Mouse (Mus musculus) brain, embryonic 18.5 days (tissue): Measurements from ENCODE around the gene Ap5s1.
"Not testable (repeated sequence)": the region's sequence is repeated elsewhere in the genome, so short reads cannot be mapped to it uniquely, and the experiment has no call there.

ENCODE experiments used
- DNase-seq: peaks from one replicate; pipeline ENCODE4 v3.0.0-alpha.2; 2012; ENCODE audit warnings: low read depth, low spot score

Gene Ap5s1

GRCm38 (mm10) chr2:131221853-131222515 is 15.1 kb downstream of the Ap5s1 start:
- no peak for DNase-seq

DNA sequence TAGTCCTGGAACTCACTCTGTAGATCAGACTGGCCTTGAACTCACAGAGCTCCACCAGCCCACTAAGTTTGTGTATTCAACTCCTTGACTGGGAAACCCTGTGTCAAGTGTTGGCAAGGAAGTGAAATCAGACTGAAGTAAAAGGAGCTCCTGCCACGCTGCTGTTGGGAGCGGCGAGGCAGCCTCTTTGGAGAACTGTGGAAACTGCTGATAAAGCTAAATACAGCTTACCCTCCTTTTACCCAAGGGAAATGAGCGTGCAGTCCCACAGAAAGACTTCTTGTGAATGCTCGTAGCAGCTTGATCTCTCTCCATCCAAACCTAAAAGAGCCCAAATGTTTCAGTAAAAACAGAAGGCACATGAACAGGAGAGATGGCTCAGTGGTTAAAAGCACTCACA is 15.7 kb downstream of the Ap5s1 start:
- DNase-seq: no peak

DNA sequence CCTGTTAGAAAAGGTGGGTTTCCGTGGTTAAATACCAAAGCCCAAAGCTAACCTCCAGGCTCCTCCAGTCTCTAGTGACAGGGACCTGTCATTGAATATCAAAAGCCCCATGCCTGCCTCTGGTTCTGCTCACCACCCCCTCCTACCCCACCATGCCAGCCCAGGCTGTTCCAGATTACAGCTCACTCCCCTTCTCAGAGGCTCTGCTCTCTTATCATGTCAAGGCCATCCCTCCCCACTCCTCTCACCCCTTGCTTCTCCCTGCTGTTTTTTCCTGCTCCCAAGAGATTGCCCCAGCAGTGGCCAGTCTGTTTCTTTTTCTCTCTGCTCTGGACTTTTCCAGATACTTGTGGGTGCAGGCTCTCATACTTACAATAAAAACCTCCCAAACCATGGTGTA is 16.7 kb downstream of the Ap5s1 start:
- DNase-seq: no peak

DNA sequence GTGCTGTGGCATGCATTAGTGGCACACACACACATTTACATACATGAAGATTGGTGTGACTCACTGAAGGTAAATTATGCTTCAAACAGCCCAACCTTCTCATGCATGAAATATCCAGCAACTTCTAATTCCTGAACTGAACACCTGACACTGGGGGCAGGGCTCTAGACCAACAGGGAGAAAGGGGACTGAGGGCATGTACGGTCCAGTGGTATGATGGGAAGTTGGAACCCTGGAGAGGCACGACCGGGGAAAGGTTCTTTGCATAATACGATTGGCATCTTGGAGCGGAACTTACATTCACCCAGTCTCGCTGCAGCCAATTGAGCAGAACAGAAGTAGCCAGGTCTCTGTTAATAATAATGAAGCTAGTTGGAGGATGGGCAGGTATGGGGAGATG is 18.3 kb downstream of the Ap5s1 start:
- DNase-seq: no peak

- DNase-seq: not testable (repeated sequence)
These were observed 19.8 kb downstream of the Ap5s1 start for GRCm38 (mm10) chr2:131226669-131227068.

- no peak for DNase-seq
These were observed 20.4 kb downstream of the Ap5s1 start for GRCm38 (mm10) chr2:131227243-131227642.

DNA sequence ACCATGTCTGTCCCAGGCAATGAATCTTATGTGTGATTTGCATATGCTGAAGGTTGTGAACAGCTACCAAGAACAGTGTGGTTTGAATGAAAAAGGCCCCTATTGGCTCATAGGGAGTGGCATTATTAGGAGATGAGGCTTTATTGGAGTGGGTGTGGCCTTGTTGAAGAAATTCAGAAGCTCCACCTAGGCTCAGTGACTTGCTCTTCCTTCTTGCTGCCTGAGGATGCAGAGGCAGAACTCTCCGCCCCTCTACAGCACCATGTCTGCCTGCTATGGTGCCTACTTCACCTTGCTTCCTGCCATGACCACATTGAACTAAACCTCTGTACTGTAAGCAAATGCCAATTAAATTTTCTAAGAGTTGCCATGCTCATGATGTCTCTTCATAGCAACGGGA is 25.7 kb downstream of the Ap5s1 start:
- DNase-seq: no peak

- peak; percentile 78 for DNase-seq
These were observed 26.6 kb downstream of the Ap5s1 start, which contains the start of gene Mavs for GRCm38 (mm10) chr2:131233307-131234126. Mavs (plus strand) TSS chr2:131234063.

DNA sequence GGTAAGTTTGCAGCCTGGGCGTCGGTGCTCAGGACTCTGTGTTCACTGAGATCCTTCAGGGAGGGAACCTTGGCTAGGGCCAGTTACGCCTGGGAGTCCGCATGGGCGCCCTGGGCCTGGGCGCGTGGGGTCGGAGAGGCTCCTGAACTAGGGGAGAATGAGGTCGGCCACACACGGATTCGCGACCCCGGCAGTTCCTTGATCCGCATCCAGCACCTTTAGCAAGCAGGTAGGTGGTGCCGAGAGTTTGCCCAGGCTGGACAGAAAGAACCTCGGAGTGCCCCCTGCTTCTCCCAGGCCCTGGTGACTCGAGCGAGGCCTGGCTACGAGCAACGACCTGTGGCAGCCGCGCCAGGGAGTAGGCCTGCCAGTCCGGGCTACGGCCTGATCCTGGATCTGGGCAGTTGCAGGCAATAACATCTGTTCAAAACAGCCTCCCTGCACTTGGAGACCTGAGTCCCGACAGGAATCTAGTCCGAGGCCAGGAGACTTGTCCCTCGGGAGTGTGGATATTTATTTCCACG is 27.3 kb downstream of the Ap5s1 start:
- DNase-seq: no peak

DNA sequence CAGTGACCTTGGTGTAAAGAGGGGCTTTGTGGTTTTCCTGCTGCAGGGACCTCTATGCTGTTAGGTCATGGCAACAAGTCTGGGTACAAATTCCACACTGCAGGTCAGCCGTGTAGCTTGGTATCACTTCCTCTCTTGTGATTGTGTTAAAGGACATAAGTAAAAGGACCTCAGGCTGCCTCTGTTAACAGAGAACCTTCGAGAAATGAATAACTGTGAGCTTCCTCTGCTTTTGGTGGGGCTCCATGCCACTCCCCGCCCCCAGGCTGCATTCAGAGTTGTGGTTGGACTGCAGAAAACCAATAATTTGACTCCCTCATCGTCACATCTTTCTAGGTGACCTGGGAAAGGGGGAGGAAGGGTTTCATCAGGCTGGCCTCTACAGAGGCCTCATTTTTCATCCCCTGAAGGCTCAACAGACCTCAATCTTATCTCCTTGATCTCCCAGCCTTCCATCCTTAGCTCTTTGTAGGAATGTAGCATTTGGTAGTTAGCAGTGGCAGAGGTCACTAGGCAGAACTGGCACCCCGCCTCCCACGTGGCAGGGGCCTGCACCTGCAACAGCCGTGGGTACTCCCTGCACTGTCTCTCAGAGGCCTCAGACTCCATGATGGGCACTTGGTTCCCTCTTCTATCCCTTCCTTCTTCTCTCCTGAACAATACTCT is 28.2 kb downstream of the Ap5s1 start:
- no peak for DNase-seq

DNA sequence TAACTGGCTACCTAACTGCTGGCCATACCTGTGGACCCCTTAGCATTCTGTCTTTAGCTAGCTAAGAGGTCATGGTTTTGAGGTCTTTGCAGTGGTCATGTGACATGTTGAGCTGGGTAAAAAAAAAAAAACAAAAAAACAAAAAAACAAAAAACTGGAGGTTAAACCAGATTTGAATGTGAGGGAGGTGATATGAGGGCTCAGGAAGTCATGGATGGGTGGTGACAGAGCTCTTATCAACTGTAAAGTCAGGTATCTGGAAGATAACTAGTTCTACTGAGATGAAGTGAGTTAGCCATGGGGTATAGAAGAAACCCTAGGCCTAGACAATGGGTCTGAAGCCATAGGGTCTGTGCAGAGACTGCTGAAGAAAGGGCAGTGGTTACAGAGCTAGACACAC is 35.3 kb downstream of the Ap5s1 start:
- no peak for DNase-seq

GRCm38 (mm10) chr2:131242929-131243328 is 36.1 kb downstream of the Ap5s1 start:
- no peak for DNase-seq

GRCm38 (mm10) chr2:131253681-131254328 is 46.9 kb downstream of the Ap5s1 start:
- DNase-seq: no peak

GRCm38 (mm10) chr2:131254329-131254713 is 47.4 kb downstream of the Ap5s1 start:
- no peak for DNase-seq

GRCm38 (mm10) chr2:131255738-131256137 is 48.9 kb downstream of the Ap5s1 start:
- no peak for DNase-seq

GRCm38 (mm10) chr2:131258693-131259092 is 51.8 kb downstream of the Ap5s1 start:
- no peak for DNase-seq

DNA sequence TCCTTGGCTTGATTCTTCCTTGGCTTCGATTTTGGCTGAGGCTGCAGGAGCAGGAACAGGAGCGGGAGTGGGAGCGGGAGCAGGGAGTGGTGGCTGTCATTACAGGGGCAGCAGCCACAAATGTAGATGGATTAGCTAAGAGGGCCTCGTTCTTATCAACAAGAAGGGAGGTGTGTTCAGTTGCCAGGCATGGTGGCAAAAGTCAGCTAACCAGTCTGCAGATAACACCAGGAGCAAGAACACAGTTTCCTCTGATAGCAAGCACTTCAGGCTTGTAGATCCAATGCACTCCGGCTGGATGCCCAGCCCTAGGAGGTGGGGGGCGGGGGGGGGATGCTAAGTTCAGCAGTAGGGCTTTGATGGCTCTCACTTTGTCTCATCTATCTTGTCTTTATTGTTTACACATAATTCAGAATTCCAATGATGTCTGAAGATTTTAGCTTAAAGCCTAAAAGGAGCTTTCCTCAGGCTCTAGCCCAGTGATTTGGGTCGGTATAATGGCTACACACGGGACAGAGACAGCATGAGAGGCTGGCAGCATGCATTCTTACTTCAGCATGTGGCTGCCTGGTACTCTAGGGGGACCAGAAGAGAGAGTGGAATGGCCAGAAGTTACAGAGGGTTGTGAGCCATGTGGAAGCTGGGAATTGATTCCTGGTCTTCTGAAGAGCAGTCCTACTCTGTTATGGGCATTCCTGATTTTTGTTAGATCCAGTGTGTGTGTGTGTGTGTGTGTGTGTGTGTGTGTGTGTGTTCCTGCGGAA is 53.8 kb downstream of the Ap5s1 start:
- DNase-seq: no peak

GRCm38 (mm10) chr2:131261481-131262212 is 54.8 kb downstream of the Ap5s1 start:
- DNase-seq: no peak

- peak; percentile 98 for DNase-seq
These were observed 55.4 kb downstream of the Ap5s1 start, which contains the start of gene Pank2 for GRCm38 (mm10) chr2:131262213-131262672. Pank2 (plus strand) TSS chr2:131262495.
